Mouse (Mus musculus) stomach, postnatal 0 days (tissue): ENCODE results near the gene Scamp1. TPM values are rescaled to one million over a fixed set of nuclear protein-coding genes. Genes with fewer than 3 reads are reported as not detected.

ENCODE experiments used
- ATAC-seq: fragments of 200-750 bp; cut with Nextera tagmentation; 2 replicates; pipeline ENCODE4 v1.8.0; 2017; ENCODE audit not compliant: low FRiP score, low TSS enrichment
- DNase-seq: peaks from one replicate; pipeline ENCODE4 v3.0.0-alpha.2; 2016; ENCODE audit warnings: low spot score
- H3K27ac ChIP-seq: fragments of 300-500 bp; sonication (generic); replicated peaks from 2 replicates; pipeline ENCODE4 v1.5.1; 2014; ENCODE audit warnings: mild to moderate bottlenecking, control low read depth
- H3K27me3 ChIP-seq: fragments of 300-500 bp; sonication (generic); 2 replicates; pipeline ENCODE4 v1.6.1; 2014; ENCODE audit warnings: low read length; ENCODE audit not compliant: control insufficient read depth, insufficient read depth
- H3K36me3 ChIP-seq: fragments of 300-500 bp; sonication (generic); 2 replicates; pipeline ENCODE4 v1.6.1; 2014; ENCODE audit warnings: low read length, mixed read lengths; ENCODE audit not compliant: control insufficient read depth, insufficient read depth
- H3K4me1 ChIP-seq: fragments of 300-500 bp; sonication (generic); replicated peaks from 2 replicates; pipeline ENCODE4 v1.6.1; 2014; ENCODE audit warnings: antibody characterized with exemption; ENCODE audit not compliant: control insufficient read depth, insufficient read depth
- H3K4me2 ChIP-seq: fragments of 300-500 bp; sonication (generic); replicated peaks from 2 replicates; pipeline ENCODE4 v1.6.1; 2014; ENCODE audit warnings: low read depth, mild to moderate bottlenecking, control low read depth, moderate library complexity
- H3K4me3 ChIP-seq: fragments of 300-500 bp; sonication (generic); 2 replicates; pipeline ENCODE4 v1.5.1; 2014; ENCODE audit warnings: low read depth, low read length, control low read depth
- H3K9ac ChIP-seq: fragments of 300-500 bp; sonication (generic); 2 replicates; pipeline ENCODE4 v1.6.1; 2014; ENCODE audit warnings: mild to moderate bottlenecking, low read length, control low read depth, mixed read lengths
- H3K9me3 ChIP-seq: fragments of 300-500 bp; sonication (generic); 2 replicates; pipeline ENCODE4 v1.6.1; 2016; ENCODE audit warnings: low read length; ENCODE audit not compliant: control insufficient read depth
- CTCF ChIP-seq: IDR thresholded peaks from 2 replicates; pipeline ENCODE4 v1.5.1; 2016; ENCODE audit warnings: antibody characterized with exemption, low read depth, mild to moderate bottlenecking, moderate library complexity
- EP300 ChIP-seq: optimal IDR thresholded peaks from 2 replicates; pipeline ENCODE3; 2016; ENCODE audit warnings: antibody characterized with exemption
- WGBS: fragments of 180-500 bp; shearing (Covaris S2); extraction: QIAGEN DNeasy Blood & Tissue Kit; methylation state at CpG from one replicate; pipeline ENCODE4 v1.1.7; 2014; 5-methylcytosine and 5-hydroxymethylcytosine counted together
- polyA plus RNA-seq: library from polyadenylated mRNA; unstranded; fragments of >200 nt; fragmentation: Nextera tagmentation; extraction: Ambion mirVana; gene quantifications from 2 replicates; pipeline ENCODE4 v1.2.1, GENCODE M21; 2015

The Scamp1 gene
- polyA plus RNA-seq, 1 experiment from 2014 or later = 33.8 TPM

- Histone ChIP-seq H3K4me2 (no peak overlapping the region), H3K4me3 (no peak overlapping the region), H3K9ac (no peak overlapping the region), H3K27me3 (no peaks in the 10 kb centered on the region), H3K4me1 (no peaks in the 10 kb centered on the region; the same call in 1 of the 2 replicates), H3K27ac (peak overlapping the region; percentile 65), H3K9me3 (no peaks in the 10 kb centered on the region), H3K36me3 (no peaks in the 10 kb centered on the region)
- DNase-seq = peak; percentile 88
- WGBS = 70% methylated on average over 8 of the region's 8 CpGs
- TF ChIP-seq EP300 (no peak), CTCF (no peak)
- peak; percentile 91 for ATAC-seq
Measured at GRCm38 (mm10) chr13:94260961-94261360, 24.7 kb downstream of the Scamp1 start.

DNA sequence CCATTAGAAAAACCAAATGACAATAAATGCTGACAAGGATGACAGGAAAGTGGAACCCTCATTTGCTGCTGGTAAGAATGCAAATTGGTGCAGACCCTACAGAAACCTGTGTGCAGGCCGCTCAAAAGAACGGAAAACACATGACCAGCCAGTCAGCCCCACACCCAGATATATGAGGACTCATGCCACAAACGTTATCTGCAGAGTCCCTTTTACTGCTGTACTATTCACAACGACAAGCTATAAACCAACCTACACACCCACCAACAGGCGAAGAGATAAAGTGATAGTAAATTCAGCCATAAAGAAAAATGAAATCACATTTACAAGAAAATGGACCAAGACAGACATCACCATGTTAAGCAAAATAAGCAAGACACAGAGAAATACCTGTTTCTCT lies 26.4 kb downstream of the Scamp1 start:
- no peaks in the 10 kb centered on the region for H3K27me3 ChIP-seq
- no peak for TF ChIP-seq CTCF
- no peak for TF ChIP-seq EP300
- no peak overlapping the region for H3K9ac ChIP-seq
- no peaks in the 10 kb centered on the region for H3K36me3 ChIP-seq
- WGBS = 77% methylated on average over 5 of the region's 5 CpGs
- H3K9me3 ChIP-seq = no peaks in the 10 kb centered on the region
- H3K4me1 ChIP-seq = no peaks in the 10 kb centered on the region; the same call in 1 of the 2 replicates
- H3K4me2 ChIP-seq = no peak overlapping the region
- no peak overlapping the region for H3K27ac ChIP-seq
- no peak overlapping the region for H3K4me3 ChIP-seq
- DNase-seq (no peak), ATAC-seq (no peak)

DNA sequence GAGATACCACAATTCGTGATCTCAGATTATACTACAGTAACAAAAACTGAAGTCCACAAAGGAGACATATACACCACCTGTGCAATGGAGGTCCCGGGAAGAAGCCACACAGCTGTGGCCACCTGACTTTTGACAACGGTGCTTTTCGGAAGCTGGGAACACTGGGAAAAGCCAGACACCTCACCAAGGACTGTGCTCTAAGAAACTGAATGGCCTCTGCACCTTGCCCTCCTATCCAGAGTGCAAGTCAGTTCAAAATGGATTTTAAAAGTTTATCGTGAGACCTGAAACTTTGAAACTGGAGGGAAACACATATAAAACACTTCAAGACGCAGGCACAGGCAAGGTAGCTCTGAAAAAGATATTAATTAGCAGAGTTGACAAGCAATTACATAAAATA lies 27.1 kb downstream of the Scamp1 start:
- Histone ChIP-seq H3K4me1 (no peaks in the 10 kb centered on the region; the same call in 1 of the 2 replicates), H3K4me3 (no peak overlapping the region), H3K27ac (no peak overlapping the region), H3K9ac (no peak overlapping the region), H3K9me3 (no peaks in the 10 kb centered on the region), H3K4me2 (no peak overlapping the region), H3K36me3 (no peaks in the 10 kb centered on the region), H3K27me3 (no peaks in the 10 kb centered on the region)
- ATAC-seq (no peak), DNase-seq (no peak)
- 78% methylated on average over 6 of the region's 6 CpGs for whole genome bisulfite sequencing
- TF ChIP-seq CTCF (no peak), EP300 (no peak)

GRCm38 (mm10) chr13:94257711-94258110 lies 27.9 kb downstream of the Scamp1 start:
- TF ChIP-seq EP300 = no peak
- TF ChIP-seq CTCF = no peak
- no peak; the same call in 1 of the 2 replicates for ATAC-seq
- no peaks in the 10 kb centered on the region; the same call in 1 of the 2 replicates for H3K4me1 ChIP-seq
- H3K4me3 ChIP-seq = no peak overlapping the region
- DNase-seq = no peak
- H3K27me3 ChIP-seq = no peaks in the 10 kb centered on the region
- no peaks in the 10 kb centered on the region for H3K36me3 ChIP-seq
- H3K27ac ChIP-seq = 0 out of 2 replicates have a peak overlapping the region, but pooled peaks have one; percentile 5
- no peaks in the 10 kb centered on the region for H3K9me3 ChIP-seq
- H3K4me2 ChIP-seq = no peak overlapping the region
- 35% methylated on average over 2 of the region's 2 CpGs for WGBS
- no peak overlapping the region for H3K9ac ChIP-seq

- ATAC-seq = no peak
- WGBS = 61% methylated on average over 2 of the region's 2 CpGs
- no peaks in the 10 kb centered on the region for H3K27me3 ChIP-seq
- H3K9me3 ChIP-seq = no peaks in the 10 kb centered on the region
- H3K27ac ChIP-seq = no peak overlapping the region
- H3K4me1 ChIP-seq = no peaks in the 10 kb centered on the region; the same call in 1 of the 2 replicates
- no peak overlapping the region for H3K9ac ChIP-seq
- H3K36me3 ChIP-seq = no peaks in the 10 kb centered on the region
- no peak overlapping the region for H3K4me2 ChIP-seq
- no peak overlapping the region for H3K4me3 ChIP-seq
- no peak for DNase-seq
- TF ChIP-seq EP300 = no peak
- TF ChIP-seq CTCF = no peak
Measured at GRCm38 (mm10) chr13:94255176-94255575, 30.5 kb downstream of the Scamp1 start.

GRCm38 (mm10) chr13:94254286-94254685 lies 31.4 kb downstream of the Scamp1 start:
- no peaks in the 10 kb centered on the region for H3K36me3 ChIP-seq
- ATAC-seq (no peak), DNase-seq (no peak)
- H3K27ac ChIP-seq = no peak overlapping the region
- WGBS = 55% methylated on average over 3 of the region's 3 CpGs
- no peak for TF ChIP-seq EP300
- no peak for TF ChIP-seq CTCF
- H3K4me1 ChIP-seq = no peaks in the 10 kb centered on the region; the same call in 1 of the 2 replicates
- no peak overlapping the region for H3K4me2 ChIP-seq
- H3K9ac ChIP-seq = no peak overlapping the region
- H3K9me3 ChIP-seq = no peaks in the 10 kb centered on the region
- no peaks in the 10 kb centered on the region for H3K27me3 ChIP-seq
- no peak overlapping the region for H3K4me3 ChIP-seq
